Mouse (Mus musculus): Measurements from ENCODE around the gene Nat8. TPM values are rescaled to one million over a fixed set of nuclear protein-coding genes. Genes with fewer than 3 reads are reported as not detected.
"Not testable (repeated sequence)": the region's sequence is repeated elsewhere in the genome, so short reads cannot be mapped to it uniquely, and the experiment has no call there.

Nat8 gene
- not detected in 2 replicates for total RNA-seq (2012; rRNA removed)

DNA sequence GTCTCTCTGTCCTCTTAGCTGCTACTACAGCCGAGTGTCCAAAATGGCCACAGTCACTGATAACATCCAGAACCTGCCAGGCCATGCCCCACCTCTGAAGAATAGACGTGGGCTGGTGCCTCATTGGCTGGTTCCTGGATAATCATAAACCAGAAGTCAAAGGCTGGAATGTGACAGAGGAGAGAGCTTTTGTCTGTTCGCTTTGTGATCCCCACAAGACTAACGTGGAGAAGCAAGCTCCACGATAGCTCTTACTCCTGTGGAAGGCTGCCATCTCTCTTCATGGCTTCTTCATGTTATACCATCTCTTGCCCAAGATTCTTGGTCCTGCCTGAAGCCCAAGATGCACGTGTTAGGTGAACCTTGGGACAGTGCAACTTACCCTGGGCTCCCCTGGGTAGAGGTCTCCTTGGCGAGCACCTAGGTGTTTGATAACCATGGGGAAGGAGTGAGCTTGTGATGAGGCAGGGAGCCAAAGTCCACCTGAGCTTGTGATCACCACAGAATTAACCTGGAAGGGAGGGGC is at the start of gene Nat8:
Gene Nat8 (minus strand): TSS at position 287 of the 526 bp plus-strand sequence.
- in situ Hi-C loops (cut with MboI; ENCODE audit: low sequenced_read_pairs in 2 of 2, unreplicated experiment in 2 of 2), result no loop called here
- DNase-seq (ENCODE audit: low read depth, low spot score), result no peak
- H3K4me3 ChIP-seq (ENCODE audit: insufficient read depth in 1 of 2, low read depth in 1 of 2, low read length in 2 of 2, poor library complexity in 1 of 2, severe bottlenecking in 1 of 2), result no peak within 1 kb of the TSS

DNA sequence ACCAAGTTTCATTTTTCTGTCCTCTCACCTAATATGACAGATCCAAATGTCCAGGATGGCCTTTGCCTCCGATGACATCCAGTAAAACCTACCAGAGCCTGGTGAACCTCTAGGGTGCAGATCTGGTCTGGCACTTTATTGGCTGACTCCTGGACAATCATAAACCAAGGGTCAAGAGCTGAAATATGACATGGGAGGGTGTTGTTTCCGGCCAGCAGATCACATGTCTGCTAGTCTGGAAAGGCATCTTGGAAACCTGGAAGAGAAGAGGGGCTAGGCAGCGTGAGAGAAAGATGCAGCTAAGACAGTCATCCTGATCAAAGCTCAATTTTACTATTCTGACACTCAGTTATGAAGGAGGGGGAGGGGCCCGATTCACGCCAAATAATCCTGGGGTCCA is 37.1 kb upstream of the Nat8 start, which contains the start of gene Nat8f2:
Gene Nat8f2 (minus strand): TSS at position 153 of the 400 bp plus-strand sequence.
- H3K9ac ChIP-seq (ENCODE audit: insufficient read depth, low read depth, low read length, poor library complexity, severe bottlenecking); DNase-seq (ENCODE audit: low read depth, low spot score); in situ Hi-C loops (cut with MboI; ENCODE audit: low sequenced_read_pairs in 2 of 2, unreplicated experiment in 2 of 2); H3K4me3 ChIP-seq (ENCODE audit: insufficient read depth in 1 of 2, low read depth in 1 of 2, low read length in 2 of 2, poor library complexity in 1 of 2, severe bottlenecking in 1 of 2); H3K4me1 ChIP-seq (ENCODE audit: control insufficient read depth in 2 of 2, insufficient read depth in 2 of 2, low read length in 2 of 2, poor library complexity in 1 of 2); H3K27ac ChIP-seq (ENCODE audit: insufficient read depth, low read depth, low read length, poor library complexity, severe bottlenecking); H3K9me3 ChIP-seq (ENCODE audit: control insufficient read depth, insufficient read depth, low read depth, low read length); H3K36me3 ChIP-seq (ENCODE audit: control insufficient read depth, insufficient read depth, low read length, poor library complexity, severe bottlenecking): not testable (repeated sequence)

More for the DNA sequence above, at the start of gene Nat8:
- H3K27ac ChIP-seq (ENCODE audit: insufficient read depth, low read depth, low read length, poor library complexity, severe bottlenecking), result no peak within 1 kb of the TSS
- H3K9me3 ChIP-seq (ENCODE audit: control insufficient read depth, insufficient read depth, low read depth, low read length), result no peaks in the 10 kb centered on the region
- H3K9ac ChIP-seq (ENCODE audit: insufficient read depth, low read depth, low read length, poor library complexity, severe bottlenecking), result no peak within 1 kb of the TSS
- TF ChIP-seq ZC3H11A (IDR thresholded peaks at IDR 0.05; ENCODE audit: borderline replicate concordance, low read depth, low read length) (no peak), ZNF384 (IDR thresholded peaks at IDR 0.05; ENCODE audit: low read depth, low read length) (no peak), HCFC1 (IDR thresholded peaks at IDR 0.05; ENCODE audit: borderline replicate concordance, insufficient read depth, low read length) (no peak), CHD2 (IDR thresholded peaks at IDR 0.05; ENCODE audit: low read depth, low read length) (no peak), MAFK (IDR thresholded peaks at IDR 0.05; ENCODE audit: insufficient read depth, low read depth, low read length) (no peak)
- H3K36me3 ChIP-seq (ENCODE audit: control insufficient read depth, insufficient read depth, low read length, poor library complexity, severe bottlenecking), result no peaks in the 10 kb centered on the region
- H3K4me1 ChIP-seq (ENCODE audit: control insufficient read depth in 2 of 2, insufficient read depth in 2 of 2, low read length in 2 of 2, poor library complexity in 1 of 2), result no peaks in the 10 kb centered on the region

DNA sequence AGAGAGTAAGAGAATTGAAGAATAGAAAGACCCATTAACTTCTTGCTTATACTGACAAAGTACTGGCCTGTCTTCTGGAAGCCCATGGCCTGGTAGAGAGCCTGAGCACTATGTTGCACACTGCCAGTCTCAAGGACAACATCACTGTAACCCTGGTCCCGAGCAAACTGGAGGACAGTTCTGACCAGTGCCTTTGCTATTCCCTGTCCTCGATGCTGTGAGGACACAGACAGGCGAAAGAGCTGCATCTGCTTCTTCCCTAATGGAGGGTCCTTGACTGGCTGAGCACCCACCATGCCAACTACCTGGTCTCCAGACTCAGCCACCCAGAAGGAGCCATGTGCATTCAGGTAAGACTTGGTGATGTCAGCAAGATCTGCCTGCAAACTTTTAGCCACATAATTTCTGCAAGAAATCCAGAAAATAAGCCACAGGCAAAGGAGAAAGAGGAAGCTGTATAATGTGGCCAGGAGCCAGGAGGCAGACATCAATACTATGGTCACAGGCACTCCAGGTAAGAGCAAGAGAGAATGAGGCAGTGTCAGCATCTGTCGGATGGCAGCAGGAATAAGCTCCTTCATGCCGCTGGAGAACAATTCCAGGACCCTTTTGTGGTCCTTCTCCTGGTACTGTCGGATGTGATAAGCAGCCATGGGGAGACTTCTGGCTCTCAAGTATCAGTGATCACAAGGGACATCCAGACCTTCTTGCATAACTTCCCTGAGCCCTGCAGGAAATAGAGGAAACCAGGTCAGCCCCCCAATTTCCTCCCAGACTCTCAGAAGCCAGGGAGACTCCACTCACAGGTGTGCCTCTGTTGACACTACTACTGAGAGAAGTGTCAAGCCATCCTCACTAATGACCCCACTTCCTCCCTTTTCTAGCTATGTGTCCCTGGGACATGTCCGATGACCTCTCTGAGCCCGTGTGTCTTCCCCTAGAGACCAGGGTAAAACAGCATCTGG is 36.1 kb upstream of the Nat8 start:
- Histone ChIP-seq H3K4me3 (ENCODE audit: insufficient read depth in 1 of 2, low read depth in 1 of 2, low read length in 2 of 2, poor library complexity in 1 of 2, severe bottlenecking in 1 of 2) (no peak overlapping the region), H3K4me1 (ENCODE audit: control insufficient read depth in 2 of 2, insufficient read depth in 2 of 2, low read length in 2 of 2, poor library complexity in 1 of 2) (peaks cover 0 to 2% of the 10 kb centered on the region in 2 experiments; a peak in 1 of 4 replicates), H3K9ac (ENCODE audit: insufficient read depth, low read depth, low read length, poor library complexity, severe bottlenecking) (no peak overlapping the region), H3K27ac (ENCODE audit: insufficient read depth, low read depth, low read length, poor library complexity, severe bottlenecking) (no peak overlapping the region), H3K9me3 (ENCODE audit: control insufficient read depth, insufficient read depth, low read depth, low read length) (peaks cover 2% of the 10 kb centered on the region; the same call in 1 of the 2 replicates), H3K36me3 (ENCODE audit: control insufficient read depth, insufficient read depth, low read length, poor library complexity, severe bottlenecking) (no peaks in the 10 kb centered on the region)
- DNase-seq (ENCODE audit: low read depth, low spot score), result no peak
- in situ Hi-C loops (cut with MboI; ENCODE audit: low sequenced_read_pairs in 2 of 2, unreplicated experiment in 2 of 2), result no loop called here
- TF ChIP-seq ZNF384 (IDR thresholded peaks at IDR 0.05; ENCODE audit: low read depth, low read length), result no peak
- no peak for TF ChIP-seq HCFC1 (IDR thresholded peaks at IDR 0.05; ENCODE audit: borderline replicate concordance, insufficient read depth, low read length)
- no peak for TF ChIP-seq ZC3H11A (IDR thresholded peaks at IDR 0.05; ENCODE audit: borderline replicate concordance, low read depth, low read length)
- no peak for TF ChIP-seq MAFK (IDR thresholded peaks at IDR 0.05; ENCODE audit: insufficient read depth, low read depth, low read length)
- TF ChIP-seq CHD2 (IDR thresholded peaks at IDR 0.05; ENCODE audit: low read depth, low read length), result no peak

DNA sequence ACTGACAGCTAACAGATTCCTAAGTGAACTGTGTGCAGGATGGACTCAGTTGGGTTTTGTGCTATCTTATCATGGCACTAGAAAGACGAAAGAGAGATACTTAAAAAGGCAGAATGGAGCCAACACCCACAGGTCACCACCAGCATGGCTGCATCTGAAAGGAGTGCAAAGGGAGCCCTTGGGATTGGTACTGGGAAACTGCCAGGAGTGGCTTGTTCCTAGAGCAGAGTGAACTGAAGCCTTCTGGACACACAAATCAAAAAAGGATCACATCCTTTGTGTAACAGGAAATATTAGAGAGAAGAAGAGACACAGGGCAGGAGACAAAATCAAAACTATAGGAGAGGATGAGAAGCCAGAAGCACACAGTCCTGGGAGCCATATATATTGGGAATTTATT is 35.1 kb upstream of the Nat8 start:
- H3K4me3 ChIP-seq (ENCODE audit: insufficient read depth in 1 of 2, low read depth in 1 of 2, low read length in 2 of 2, poor library complexity in 1 of 2, severe bottlenecking in 1 of 2); H3K9me3 ChIP-seq (ENCODE audit: control insufficient read depth, insufficient read depth, low read depth, low read length); H3K27ac ChIP-seq (ENCODE audit: insufficient read depth, low read depth, low read length, poor library complexity, severe bottlenecking); H3K36me3 ChIP-seq (ENCODE audit: control insufficient read depth, insufficient read depth, low read length, poor library complexity, severe bottlenecking); in situ Hi-C loops (cut with MboI; ENCODE audit: low sequenced_read_pairs in 2 of 2, unreplicated experiment in 2 of 2); H3K4me1 ChIP-seq (ENCODE audit: control insufficient read depth in 2 of 2, insufficient read depth in 2 of 2, low read length in 2 of 2, poor library complexity in 1 of 2); DNase-seq (ENCODE audit: low read depth, low spot score); H3K9ac ChIP-seq (ENCODE audit: insufficient read depth, low read depth, low read length, poor library complexity, severe bottlenecking): not testable (repeated sequence)

DNA sequence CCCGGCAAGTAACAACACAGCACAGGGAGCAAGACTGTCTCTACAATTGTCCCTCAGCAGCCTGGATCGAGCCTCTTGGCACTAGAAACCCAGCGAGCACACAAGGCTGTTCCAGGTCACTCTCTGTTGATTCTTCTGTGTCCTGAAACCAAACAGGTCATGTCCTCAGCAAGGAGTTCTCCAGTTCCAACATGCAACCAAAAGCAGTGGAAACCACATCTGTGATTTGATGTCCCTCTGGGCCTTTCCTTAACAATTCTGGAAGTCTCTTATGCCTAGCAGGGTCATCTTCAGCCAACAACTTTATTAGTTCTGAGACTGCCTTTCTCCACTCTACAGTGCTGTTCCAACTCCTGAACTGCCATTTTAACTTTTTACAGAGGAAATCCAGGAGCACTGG is 34.3 kb upstream of the Nat8 start:
- H3K4me3 ChIP-seq (ENCODE audit: insufficient read depth in 1 of 2, low read depth in 1 of 2, low read length in 2 of 2, poor library complexity in 1 of 2, severe bottlenecking in 1 of 2); H3K9ac ChIP-seq (ENCODE audit: insufficient read depth, low read depth, low read length, poor library complexity, severe bottlenecking); H3K9me3 ChIP-seq (ENCODE audit: control insufficient read depth, insufficient read depth, low read depth, low read length); H3K27ac ChIP-seq (ENCODE audit: insufficient read depth, low read depth, low read length, poor library complexity, severe bottlenecking); H3K36me3 ChIP-seq (ENCODE audit: control insufficient read depth, insufficient read depth, low read length, poor library complexity, severe bottlenecking); H3K4me1 ChIP-seq (ENCODE audit: control insufficient read depth in 2 of 2, insufficient read depth in 2 of 2, low read length in 2 of 2, poor library complexity in 1 of 2); in situ Hi-C loops (cut with MboI; ENCODE audit: low sequenced_read_pairs in 2 of 2, unreplicated experiment in 2 of 2); DNase-seq (ENCODE audit: low read depth, low spot score): not testable (repeated sequence)

DNA sequence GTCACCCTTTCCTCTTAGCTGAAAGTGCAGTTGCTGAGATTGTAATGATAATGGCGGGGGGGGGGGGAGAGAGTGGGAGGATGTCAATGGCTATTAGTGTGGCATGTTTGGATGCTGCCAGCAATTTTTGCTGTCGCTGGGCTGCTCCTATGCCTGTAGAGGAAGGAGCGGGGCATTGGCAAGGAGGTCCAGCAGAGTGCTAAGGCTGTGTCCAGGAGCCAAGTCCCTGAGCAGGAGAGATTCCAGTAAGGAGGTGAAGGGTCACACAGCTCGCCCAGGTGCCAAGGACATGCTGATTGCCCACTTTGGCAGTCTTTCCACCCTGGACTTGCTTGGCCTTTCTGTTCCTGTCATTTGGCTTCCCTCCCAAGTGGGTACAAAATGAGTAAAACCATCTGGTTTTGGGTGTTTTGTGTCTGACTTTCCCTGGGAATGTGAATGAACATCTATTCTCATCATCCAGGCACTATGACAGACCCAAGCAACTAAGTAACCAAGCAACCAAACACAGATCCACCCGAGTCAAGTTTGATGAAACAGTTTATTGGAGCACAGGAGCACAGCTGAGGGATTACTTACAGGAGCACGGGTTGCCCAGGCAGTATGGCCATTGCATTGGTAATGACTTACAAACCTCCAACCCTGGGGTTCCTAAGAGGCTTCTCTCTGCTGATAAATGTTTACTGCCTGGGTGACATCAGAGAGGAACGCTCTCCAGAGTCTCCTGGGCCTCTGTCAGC is 33.2 kb upstream of the Nat8 start:
- H3K27ac ChIP-seq (ENCODE audit: insufficient read depth, low read depth, low read length, poor library complexity, severe bottlenecking), result not testable (repeated sequence)

More for the DNA sequence above, 33.2 kb upstream of the Nat8 start:
- H3K9ac ChIP-seq (ENCODE audit: insufficient read depth, low read depth, low read length, poor library complexity, severe bottlenecking); in situ Hi-C loops (cut with MboI; ENCODE audit: low sequenced_read_pairs in 2 of 2, unreplicated experiment in 2 of 2); H3K4me1 ChIP-seq (ENCODE audit: control insufficient read depth in 2 of 2, insufficient read depth in 2 of 2, low read length in 2 of 2, poor library complexity in 1 of 2); DNase-seq (ENCODE audit: low read depth, low spot score); H3K4me3 ChIP-seq (ENCODE audit: insufficient read depth in 1 of 2, low read depth in 1 of 2, low read length in 2 of 2, poor library complexity in 1 of 2, severe bottlenecking in 1 of 2); H3K36me3 ChIP-seq (ENCODE audit: control insufficient read depth, insufficient read depth, low read length, poor library complexity, severe bottlenecking); H3K9me3 ChIP-seq (ENCODE audit: control insufficient read depth, insufficient read depth, low read depth, low read length): not testable (repeated sequence)

Data from ES-E14 (cell line).